Mouse (Mus musculus) gastrocnemius, postnatal 14 days (tissue): ENCODE measurements around the gene Clec2l. TPM values are rescaled to one million over a fixed set of nuclear protein-coding genes. Genes with fewer than 3 reads are reported as not detected.

Experiments used
- DNase-seq: peaks from one replicate; pipeline ENCODE4 v3.0.0; 2021; ENCODE audit warnings: mixed read lengths
- intact Hi-C: fragments of 180-260 bp; cut with DNase I; formaldehyde crosslinking; loops from one replicate; pipeline ENCODE4 v1.15.1; 2025; ENCODE audit warnings: low total_unique reads
- total RNA-seq, 2 experiments: library from RNA; stranded (reverse); gene quantifications; 2 replicates each; pipeline ENCODE4 v1.2.3; 2021

Clec2l gene
- total RNA-seq, 2 experiments from 2014 or later, result 0.62 to 1.0 TPM

DNA sequence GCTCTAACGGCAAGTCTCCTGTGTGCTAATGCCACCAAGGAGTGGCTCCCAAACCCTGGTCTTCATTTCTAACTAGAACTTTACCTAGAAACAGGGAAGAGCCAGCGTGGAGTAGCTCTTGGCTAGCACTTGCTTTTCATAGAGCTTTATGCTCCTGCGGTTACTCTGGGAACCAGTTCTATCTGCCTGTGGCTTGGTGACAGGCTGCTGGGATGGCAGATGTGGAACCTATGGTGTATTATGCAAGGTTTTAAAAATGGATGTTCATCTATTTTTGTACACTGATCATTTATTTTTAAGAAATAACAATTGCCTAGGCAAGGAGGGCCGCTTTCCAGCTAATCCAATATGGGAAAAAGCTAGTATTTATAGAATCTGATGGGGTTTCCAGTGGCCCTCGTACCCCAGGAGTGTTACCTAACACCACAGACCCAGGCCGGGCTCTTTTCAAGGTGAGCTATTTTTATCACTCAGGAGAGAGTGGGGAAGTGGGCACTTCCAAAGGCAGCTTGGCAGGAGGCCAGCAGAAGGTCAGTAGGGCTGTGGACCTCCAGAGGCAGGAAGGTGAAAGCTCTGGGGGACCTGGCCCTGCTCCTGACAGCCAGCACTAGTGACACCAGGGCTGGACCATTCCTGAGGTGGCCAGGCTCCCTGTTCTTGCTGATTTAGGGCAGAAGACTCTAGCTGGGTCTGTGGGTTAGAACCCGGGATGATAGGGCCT lies 41.6 kb downstream of the Clec2l start:
- no peak for DNase-seq
- intact Hi-C loops, result no loop called here

DNA sequence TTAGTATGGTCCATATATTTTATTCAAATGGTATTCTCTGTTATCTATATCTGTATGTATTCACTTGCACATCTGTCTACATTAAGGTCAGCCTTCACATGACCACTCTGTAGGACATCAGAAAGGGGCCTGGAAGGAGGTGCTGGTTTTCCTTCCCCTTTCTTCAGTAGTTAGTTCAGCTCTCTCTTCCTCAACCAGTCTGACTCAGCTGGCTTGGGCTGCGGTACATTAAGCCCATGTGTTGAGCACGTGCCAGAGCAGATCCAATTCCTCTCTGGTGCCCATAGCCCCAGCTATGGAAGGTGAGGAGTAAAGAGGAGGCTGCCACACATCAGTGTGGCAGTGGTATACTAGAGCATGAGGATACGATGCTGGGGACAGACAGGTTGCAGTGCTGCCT lies 47.6 kb downstream of the Clec2l start:
- intact Hi-C loops, result no loop called here
- no peak for DNase-seq

DNA sequence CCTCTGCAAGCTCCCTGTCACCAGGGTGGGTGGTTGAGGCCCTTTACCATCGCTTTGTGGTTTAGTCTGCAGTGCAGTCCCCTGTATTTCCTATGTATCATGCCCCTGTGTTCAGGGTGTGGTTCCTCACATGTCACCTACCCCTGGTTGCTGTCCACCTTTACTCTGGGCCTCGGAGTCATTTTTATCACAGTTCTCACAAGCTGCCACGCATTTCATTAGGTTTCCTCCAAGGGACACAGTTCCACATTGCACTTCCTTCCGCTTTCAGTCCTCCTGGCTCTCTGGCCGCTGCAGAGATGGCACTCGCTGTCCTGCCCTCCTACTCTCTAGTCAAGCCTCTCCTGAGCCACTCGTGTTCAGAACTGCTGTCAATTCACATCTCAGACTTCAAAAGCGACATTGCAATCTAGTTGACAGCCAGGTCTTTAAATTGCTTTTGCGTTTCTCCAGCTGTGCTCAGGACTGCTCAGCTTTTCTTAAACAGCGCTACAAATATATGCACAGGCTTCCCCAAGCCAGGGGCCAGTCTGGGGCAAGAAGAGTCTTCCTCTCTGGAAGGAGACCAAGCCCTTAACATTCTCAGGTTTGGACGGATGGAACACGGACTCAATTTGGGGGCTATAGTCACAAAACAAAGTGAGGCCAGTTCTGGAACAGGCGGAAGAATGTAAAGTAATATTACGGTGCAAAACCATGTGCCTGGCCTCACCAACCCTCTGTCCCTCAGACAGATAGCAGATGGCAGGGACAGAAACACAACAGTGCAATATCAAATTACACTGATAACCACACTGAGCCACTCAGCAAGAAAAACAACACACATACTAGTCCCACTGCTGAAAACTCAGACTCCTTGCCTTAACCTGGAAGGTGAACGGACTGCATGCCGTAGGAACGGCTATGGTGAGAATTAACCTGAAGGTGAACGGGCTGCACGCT lies 51.4 kb downstream of the Clec2l start:
- DNase-seq, result no peak
- intact Hi-C loops, result no loop called here

DNA sequence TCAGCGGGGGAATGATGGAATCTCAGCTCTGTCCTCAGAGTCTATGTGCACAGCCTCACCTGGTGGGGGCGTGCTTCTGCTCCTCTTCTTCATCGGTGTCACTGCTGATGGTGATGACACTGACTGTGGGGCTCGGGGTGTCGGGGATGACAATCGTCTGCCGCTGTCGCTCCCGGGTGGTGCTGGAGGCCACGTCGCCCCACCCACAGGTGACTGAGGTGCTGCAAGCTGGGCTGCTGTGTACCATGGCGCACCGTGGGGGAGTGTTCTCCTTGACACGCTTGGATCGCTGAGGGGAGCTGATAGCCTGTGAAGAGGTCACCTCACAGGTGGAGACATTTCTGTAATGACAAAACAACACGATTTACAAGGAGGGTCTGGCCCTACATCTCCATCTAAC lies 53.0 kb downstream of the Clec2l start:
- intact Hi-C loops, result no loop called here
- DNase-seq, result no peak

DNA sequence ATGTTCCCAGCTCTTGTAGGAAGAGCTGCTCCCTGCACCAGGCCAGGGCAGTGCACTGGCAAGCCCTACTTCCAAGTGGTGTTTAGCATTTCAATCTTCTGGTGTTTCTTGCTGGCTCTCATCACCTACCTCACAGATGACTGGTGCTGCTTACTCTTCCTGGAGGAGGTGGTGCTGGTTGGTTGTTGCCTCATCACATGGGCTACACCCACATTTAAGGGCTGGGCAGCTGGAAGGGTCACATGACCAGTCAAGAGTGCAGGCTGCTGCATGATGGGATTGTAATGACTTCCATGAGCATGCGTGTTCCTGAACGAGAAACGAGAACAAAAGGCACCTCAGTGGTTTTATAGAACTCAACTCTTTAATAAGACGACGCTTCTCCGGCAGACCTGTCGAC lies 55.8 kb downstream of the Clec2l start:
- no peak for DNase-seq
- intact Hi-C loops, result no loop called here

DNA sequence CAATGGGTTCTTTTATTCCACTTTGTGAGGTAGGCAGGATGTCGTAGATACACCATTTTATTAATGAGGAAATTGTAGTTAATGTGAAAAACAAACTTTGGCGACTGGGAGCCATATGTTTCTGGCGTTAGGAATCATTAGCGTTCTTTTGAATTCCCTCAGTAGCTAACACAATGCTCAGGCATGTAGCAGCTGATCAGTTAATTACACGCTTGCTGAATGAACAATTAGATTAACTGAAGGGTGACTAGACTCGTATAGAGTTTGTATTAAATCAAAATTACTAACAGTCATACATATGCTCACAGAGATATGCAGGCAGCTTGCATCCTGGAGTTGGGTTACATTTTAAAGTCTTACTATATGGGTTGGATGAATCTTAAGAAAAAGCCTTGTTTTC lies 56.4 kb downstream of the Clec2l start:
- intact Hi-C loops, result no loop called here
- DNase-seq, result no peak

DNA sequence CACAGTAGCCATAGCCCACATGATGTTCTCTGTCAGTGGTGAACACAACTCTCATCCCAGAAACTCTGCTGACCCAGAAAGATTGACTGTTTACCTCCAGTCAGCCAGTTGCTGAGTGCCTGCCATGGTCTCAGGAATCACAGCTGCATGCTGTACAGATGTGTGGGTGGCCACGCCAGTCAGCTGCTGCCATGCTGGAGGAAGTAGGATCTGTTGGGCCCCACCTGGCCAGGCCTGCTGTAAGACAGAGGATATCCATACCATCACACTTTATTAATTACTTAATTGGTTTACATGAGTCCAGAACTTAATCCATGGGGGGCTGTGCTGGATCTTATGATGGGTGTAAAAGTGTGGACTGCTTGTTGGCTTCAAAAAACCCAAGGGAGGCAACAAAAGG lies 58.5 kb downstream of the Clec2l start:
- DNase-seq, result no peak
- intact Hi-C loops, result no loop called here

DNA sequence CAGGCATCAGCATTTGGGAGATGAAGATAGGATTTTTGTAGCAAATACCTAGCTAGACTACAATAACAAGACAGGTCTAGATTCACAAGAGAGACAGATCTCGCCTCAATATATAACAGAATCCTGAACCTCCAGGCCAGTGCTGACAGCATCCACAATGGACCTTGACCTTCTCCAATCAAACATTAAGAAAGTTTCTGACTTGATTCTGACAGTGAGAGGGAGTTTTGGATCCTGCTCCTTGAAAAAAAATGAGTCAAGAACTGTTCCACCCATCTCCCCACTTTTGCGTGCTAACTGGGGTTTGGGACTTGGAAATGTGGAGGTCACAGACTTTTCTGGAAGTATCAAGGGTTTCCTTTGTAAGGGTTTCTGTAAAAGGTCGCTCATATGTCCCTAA lies 62.6 kb downstream of the Clec2l start:
- intact Hi-C loops, result no loop called here
- DNase-seq, result no peak

Other genes with a start within 250 kb of the Clec2l start
- gene Ubn2, start 229.1 kb upstream of the Clec2l start, total RNA-seq, result 10 to 100 TPM; 20.1 to 20.8 TPM
- 100 to 1,000 TPM; 125 to 149 TPM for gene Fmc1, start 129.6 kb upstream of the Clec2l start, total RNA-seq
- gene Luc7l2, start 111.7 kb upstream of the Clec2l start, total RNA-seq, result 100 to 1,000 TPM in 1 of 2 experiments, 10 to 100 TPM in 1; 84.2 to 102 TPM
- gene Klrg2, start 25.8 kb upstream of the Clec2l start, total RNA-seq, result under 1 TPM; 0.09 to 0.27 TPM
- 1 to 10 TPM in 1 of 2 experiments, under 1 TPM in 1; 0.75 to 1.4 TPM for gene Tbxas1, start 212.3 kb downstream of the Clec2l start, total RNA-seq
- gene Hipk2, start 213.1 kb downstream of the Clec2l start, total RNA-seq, result 10 to 100 TPM; 45.8 to 49.0 TPM